Comparison of ENCODE assay signal across 20 mouse cellular contexts in the genomic region with DNA sequence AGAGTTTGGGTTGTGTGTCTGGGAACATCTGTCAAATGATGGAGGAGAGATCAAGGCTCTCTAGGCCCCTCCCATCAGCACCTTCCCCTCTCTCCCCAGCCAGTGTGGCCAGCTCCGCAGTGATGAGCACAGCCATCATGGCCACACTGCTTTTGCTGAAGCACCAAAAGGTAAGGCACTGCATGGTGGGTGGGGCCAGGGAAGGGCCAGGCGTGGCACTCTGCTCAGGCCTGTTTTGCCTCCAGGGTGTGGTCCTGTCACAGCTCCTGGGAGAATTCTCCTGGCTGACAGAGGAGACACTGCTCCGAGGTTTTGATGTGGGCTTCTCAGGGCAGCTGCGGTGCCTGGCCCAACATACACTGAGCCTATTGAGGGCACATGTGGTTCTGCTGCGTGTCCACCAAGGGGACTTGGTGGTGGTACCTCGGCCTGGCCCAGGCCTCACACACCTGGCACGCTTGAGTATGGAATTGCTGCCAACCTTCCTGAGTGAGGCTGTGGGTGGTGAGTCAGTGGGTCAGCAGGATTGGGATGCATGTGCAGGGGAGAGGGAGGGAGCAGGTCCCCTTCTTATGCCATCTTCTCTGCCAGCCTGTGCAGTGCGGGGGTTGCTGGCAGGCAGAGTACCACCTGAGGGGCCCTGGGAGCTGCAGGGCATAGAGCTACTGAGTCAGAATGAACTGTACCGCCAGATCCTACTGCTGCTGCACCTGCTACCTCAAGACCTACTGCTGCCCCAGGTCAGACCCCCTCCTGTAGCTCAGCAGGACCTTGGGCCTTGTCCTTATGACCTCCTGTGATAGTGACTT. TPM values are rescaled to one million over a fixed set of nuclear protein-coding genes. Genes with fewer than 3 reads are reported as not detected.
DNase-seq lines count a peak whose midpoint lies in the region; ATAC-seq and TF ChIP-seq lines count a peak whose summit lies in the region.
"Had no signal": no experiment of that assay in that cellular context is flagged by ENCODE, and none has a peak within 500 bp of the region (broad histone marks: within the 10 kb centered on the region; RNA-seq: fewer than 3 reads in every experiment).

No protein-coding gene starts in this region.

- no peaks in the 10 kb centered on the region for H3K9me3 ChIP-seq in hindbrain, postnatal 0 days (ENCODE audit: low read length)
- H3K9me3 ChIP-seq in hindbrain, embryonic 14.5 days (ENCODE audit: control insufficient read depth, low read length): no peaks in the 10 kb centered on the region
- H3K9me3 ChIP-seq in liver, embryonic 15.5 days (replicated peaks): no peaks in the 10 kb centered on the region
- H3K9me3 ChIP-seq: limb, embryonic 12.5 days; megakaryocyte, embryonic 14.5 days had no signal

- 85% methylated on average over 9 of the region's 9 CpGs for WGBS in hindbrain, postnatal 0 days
- 82% methylated on average over 9 of the region's 9 CpGs for WGBS in hindbrain, embryonic 14.5 days
- WGBS in liver, embryonic 15.5 days (ENCODE audit: insufficient replicate concordance): 67% methylated on average over 9 of the region's 9 CpGs

- peak; percentile 21; the same call in 1 of the 2 replicates for ATAC-seq in hindbrain, postnatal 0 days
- no peak for ATAC-seq in hindbrain, embryonic 14.5 days (ENCODE audit: low FRiP score)
- peak; percentile 23; the same call in 1 of the 2 replicates for ATAC-seq in liver, embryonic 15.5 days (ENCODE audit: insufficient read depth)
- ATAC-seq: forebrain, postnatal 0 days had no signal

- H3K9ac ChIP-seq in hindbrain, postnatal 0 days (replicated peaks; ENCODE audit: low read length): no peak overlapping the region
- no peak overlapping the region for H3K9ac ChIP-seq in hindbrain, embryonic 14.5 days
- H3K9ac ChIP-seq in liver, embryonic 15.5 days: no peak overlapping the region
- H3K9ac ChIP-seq: forebrain, postnatal 0 days; limb, embryonic 12.5 days had no signal

- no peak overlapping the region for H3K27ac ChIP-seq in hindbrain, postnatal 0 days
- H3K27ac ChIP-seq in hindbrain, embryonic 14.5 days: no peak overlapping the region
- no peak overlapping the region for H3K27ac ChIP-seq in liver, embryonic 15.5 days (replicated peaks)
- H3K27ac ChIP-seq: gastrocnemius, adult 2 months; layer of hippocampus, adult 2 months; limb, embryonic 12.5 days had no signal

- no peak overlapping the region for H3K4me2 ChIP-seq in hindbrain, postnatal 0 days (ENCODE audit: low read depth, low read length)
- no peak overlapping the region for H3K4me2 ChIP-seq in hindbrain, embryonic 14.5 days (replicated peaks)
- H3K4me2 ChIP-seq in liver, embryonic 15.5 days: 0 out of 2 replicates have a peak overlapping the region, but pooled peaks have one; percentile 5
- H3K4me2 ChIP-seq: limb, embryonic 12.5 days had no signal

- H3K27me3 ChIP-seq in hindbrain, postnatal 0 days (ENCODE audit: insufficient read depth, low read length): no peaks in the 10 kb centered on the region
- H3K27me3 ChIP-seq in hindbrain, embryonic 14.5 days (ENCODE audit: control insufficient read depth, insufficient read depth, low read length): no peaks in the 10 kb centered on the region
- peaks cover 9% of the 10 kb centered on the region; the same call in 1 of the 2 replicates for H3K27me3 ChIP-seq in liver, embryonic 15.5 days
- H3K27me3 ChIP-seq: limb, embryonic 12.5 days had no signal

- no peaks in the 10 kb centered on the region for H3K4me1 ChIP-seq in hindbrain, postnatal 0 days (ENCODE audit: insufficient read depth, low read length)
- no peaks in the 10 kb centered on the region for H3K4me1 ChIP-seq in hindbrain, embryonic 14.5 days (replicated peaks; ENCODE audit: control insufficient read depth, insufficient read depth, low read length)
- peaks cover 35% of the 10 kb centered on the region for H3K4me1 ChIP-seq in liver, embryonic 15.5 days (replicated peaks)
- H3K4me1 ChIP-seq: limb, embryonic 12.5 days had no signal

- TF ChIP-seq CTCF in hindbrain, postnatal 0 days (IDR thresholded peaks at IDR 0.05; ENCODE audit: low read depth): peak; percentile 6; the same call in 1 of the 2 replicates

- peaks cover 5% of the 10 kb centered on the region for H3K36me3 ChIP-seq in hindbrain, postnatal 0 days (ENCODE audit: insufficient read depth, low read length)
- peaks cover 36% of the 10 kb centered on the region for H3K36me3 ChIP-seq in hindbrain, embryonic 14.5 days (replicated peaks; ENCODE audit: control insufficient read depth, insufficient read depth)
- H3K36me3 ChIP-seq in liver, embryonic 15.5 days (replicated peaks): peaks cover 32% of the 10 kb centered on the region

- no peak overlapping the region for H3K4me3 ChIP-seq in hindbrain, postnatal 0 days (ENCODE audit: low read length)
- H3K4me3 ChIP-seq in hindbrain, embryonic 14.5 days (replicated peaks; ENCODE audit: low read length): no peak overlapping the region
- no peak overlapping the region for H3K4me3 ChIP-seq in liver, embryonic 15.5 days (replicated peaks)
- H3K4me3 ChIP-seq: gastrocnemius, adult 2 months; layer of hippocampus, adult 2 months; limb, embryonic 12.5 days; megakaryocyte, embryonic 14.5 days had no signal

- peak; percentile 51 to 64 for DNase-seq in cerebellum, postnatal 25 days
- no peak for DNase-seq in cerebellum, adult 9-10 months
- no peak for DNase-seq in hindbrain, postnatal 0 days (ENCODE audit: low spot score)
- DNase-seq in hindbrain, embryonic 14.5 days (ENCODE audit: low spot score): no peak
- peak; percentile 16 for DNase-seq in MN1 (ENCODE audit: low spot score)
- no peak for DNase-seq in thymus, postnatal 25 days
- DNase-seq: adrenal gland, adult 2 months; B cell, adult 2 months; forebrain, postnatal 0 days; gastrocnemius, adult 2 months; kidney, adult 9 months; retina, postnatal 1 day had no signal

RNA-seq across cellular contexts. Expression of gene Gpat2, which starts 8.7 kb away (rescaled TPM):
- 0.42 TPM in 1 of 2 replicates, not detected in the other for total RNA-seq in hindbrain, postnatal 0 days (2014; rRNA removed)
- 0.21 and 0.28 TPM in 2 replicates for polyA plus RNA-seq in hindbrain, postnatal 0 days (2015; fragmentation: Nextera tagmentation; extraction: Ambion mirVana)
- polyA plus RNA-seq in hindbrain, embryonic 14.5 days (2014; fragmentation: Nextera tagmentation; extraction: Ambion mirVana): 0.07 and 0.08 TPM in 2 replicates
- polyA plus RNA-seq in liver, embryonic 15.5 days (2015; fragmentation: Nextera tagmentation; extraction: Ambion mirVana): 0.35 and 0.63 TPM in 2 replicates
- total RNA-seq: forebrain, postnatal 0 days; gastrocnemius, adult 2 months; heart, adult 8-10 months; hematopoietic stem cell, adult 5-6 weeks; neutrophil, adult 5-6 weeks had no signal
- polyA plus RNA-seq: embryonic facial prominence, embryonic 11.5 days had no signal

RNA-seq across cellular contexts. Expression of gene Fahd2a, which starts 10.7 kb away (rescaled TPM):
- 29.4 and 44.4 TPM in 2 replicates for total RNA-seq in hindbrain, postnatal 0 days (2014; rRNA removed)
- 33.6 and 34.0 TPM in 2 replicates for polyA plus RNA-seq in hindbrain, postnatal 0 days (2015; fragmentation: Nextera tagmentation; extraction: Ambion mirVana)
- polyA plus RNA-seq in hindbrain, embryonic 14.5 days (2014; fragmentation: Nextera tagmentation; extraction: Ambion mirVana): 31.9 and 35.1 TPM in 2 replicates
- polyA plus RNA-seq in liver, embryonic 15.5 days (2015; fragmentation: Nextera tagmentation; extraction: Ambion mirVana): 14.0 and 15.4 TPM in 2 replicates

Comparison
In these comparisons a context has a peak if more than half of its experiments do, and no peak if none do; other contexts are left out.
1. DNase-seq: peak in cerebellum, postnatal 25 days (2 of 2) and MN1 (single experiment); none in cerebellum, adult 9-10 months (single experiment), hindbrain, postnatal 0 days (single experiment), hindbrain, embryonic 14.5 days (single experiment) and thymus, postnatal 25 days (single experiment).